Mouse (Mus musculus) olfactory bulb, adult 2 months (tissue): ENCODE measurements around the gene Man2a2. TPM values are rescaled to one million over a fixed set of nuclear protein-coding genes. Genes with fewer than 3 reads are reported as not detected.

Source experiments
- H3K27ac ChIP-seq: fragments of 200-500 bp; 2 replicates; pipeline ENCODE4 v1.5.1; 2012; ENCODE audit warnings: low read depth, low read length; ENCODE audit not compliant: insufficient read depth
- H3K4me1 ChIP-seq: fragments of 200-500 bp; 2 replicates; pipeline ENCODE4 v1.6.1; 2012; ENCODE audit warnings: low read length; ENCODE audit not compliant: control insufficient read depth, insufficient read depth
- H3K4me3 ChIP-seq: fragments of 200-500 bp; 2 replicates; pipeline ENCODE4 v1.5.1; 2012; ENCODE audit warnings: mild to moderate bottlenecking, low read depth, low read length, moderate library complexity; ENCODE audit not compliant: insufficient read depth
- CTCF ChIP-seq: fragments of 200-500 bp; IDR thresholded peaks from 2 replicates; pipeline ENCODE4 v1.5.1; 2012; ENCODE audit warnings: low read depth, mild to moderate bottlenecking, low read length, moderate library complexity; ENCODE audit not compliant: insufficient read depth
- POLR2A ChIP-seq: fragments of 200-500 bp; IDR thresholded peaks from 2 replicates; pipeline ENCODE4 v1.6.1; 2012; ENCODE audit warnings: mild to moderate bottlenecking, low read depth, low read length, moderate library complexity; ENCODE audit not compliant: insufficient read depth
- WGBS: fragments of 180-500 bp; shearing (Covaris S2); methylation state at CpG from one replicate; pipeline ENCODE4 v1.1.7; 2018; 5-methylcytosine and 5-hydroxymethylcytosine counted together
- polyA plus RNA-seq: library from polyadenylated mRNA; stranded (reverse); fragments of >200 nt; gene quantifications from 2 replicates; pipeline ENCODE4 v1.2.4, GENCODE M21; 2012; ENCODE audit warnings: low replicate concordance; ENCODE audit not compliant: missing spikeins, insufficient read depth, insufficient read length

The Man2a2 gene
- 117 and 148 TPM in 2 replicates for polyA plus RNA-seq

DNA sequence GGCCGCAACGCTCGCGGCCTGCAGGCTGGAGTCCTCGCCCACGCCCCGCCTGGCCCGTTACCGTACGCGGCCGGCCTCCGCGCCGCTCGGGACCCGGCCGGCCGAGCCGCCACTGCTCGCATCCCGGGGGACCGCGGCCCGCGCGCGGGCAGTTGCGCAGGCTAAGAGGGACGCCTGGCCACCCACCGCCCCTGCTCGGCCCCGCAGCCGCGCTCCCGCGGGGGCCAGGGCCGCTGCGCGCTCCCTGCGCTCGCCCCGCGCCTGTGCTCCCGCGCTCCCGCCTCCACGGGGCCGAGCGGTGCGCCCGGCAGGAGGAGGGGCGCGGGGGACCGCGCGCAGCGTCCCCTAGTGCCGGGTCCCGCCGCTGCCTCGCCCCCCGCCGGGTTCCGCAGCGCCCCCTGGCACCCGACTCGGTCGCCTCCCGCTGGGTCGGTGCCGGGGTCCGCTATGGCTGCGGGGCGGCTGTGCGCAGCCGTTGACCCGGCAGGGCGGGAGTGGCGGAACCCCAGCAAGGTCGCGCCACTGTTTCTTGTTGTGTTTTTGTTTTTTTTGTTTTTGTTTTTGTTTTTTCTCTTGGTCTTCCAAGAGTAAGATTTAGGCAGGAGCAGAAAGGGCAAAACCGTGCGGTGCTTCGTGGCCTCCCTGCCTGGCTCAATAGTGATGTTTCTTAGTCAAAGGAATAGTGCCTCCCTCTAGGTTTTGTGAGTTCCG, at the start of gene Man2a2:
TSS of gene Man2a2 (minus strand) at position 335 of the 711 bp plus-strand sequence.
- Histone ChIP-seq H3K27ac (peak within 1 kb of the TSS; percentile 95), H3K4me1 (peaks cover 27% of the 10 kb centered on the region), H3K4me3 (peak within 1 kb of the TSS; percentile 96)
- under 1% methylated on average over 86 of the region's 86 CpGs for WGBS
- TF ChIP-seq CTCF (peak; percentile 97), POLR2A (0 out of 2 replicates have a peak, but pooled peaks have one; percentile 40)

DNA sequence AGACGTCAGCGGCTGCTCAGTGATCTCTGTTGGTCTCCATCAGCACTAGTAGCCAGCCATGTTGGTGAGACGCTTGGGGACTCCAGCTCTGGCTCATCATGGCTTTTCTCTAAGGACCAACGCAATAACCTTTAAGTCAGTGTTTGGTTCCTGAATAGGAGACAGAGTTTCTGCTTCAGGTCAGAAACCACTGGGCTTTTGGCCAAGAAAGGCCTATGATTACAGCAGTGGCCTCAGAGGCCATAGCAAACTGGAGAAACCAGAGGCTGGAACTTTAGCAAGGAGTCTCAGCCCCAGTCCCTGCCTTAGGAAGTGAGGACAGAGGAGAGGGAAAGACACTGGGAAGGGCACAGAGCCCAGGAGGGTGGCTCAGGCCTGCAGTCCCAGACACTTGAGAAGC, 49.4 kb upstream of the Man2a2 start:
- Histone ChIP-seq H3K27ac (no peak overlapping the region), H3K4me3 (no peak overlapping the region), H3K4me1 (peaks cover 3% of the 10 kb centered on the region)
- 93% methylated on average over 4 of the region's 4 CpGs for WGBS
- no peak for TF ChIP-seq POLR2A
- TF ChIP-seq CTCF, result no peak

DNA sequence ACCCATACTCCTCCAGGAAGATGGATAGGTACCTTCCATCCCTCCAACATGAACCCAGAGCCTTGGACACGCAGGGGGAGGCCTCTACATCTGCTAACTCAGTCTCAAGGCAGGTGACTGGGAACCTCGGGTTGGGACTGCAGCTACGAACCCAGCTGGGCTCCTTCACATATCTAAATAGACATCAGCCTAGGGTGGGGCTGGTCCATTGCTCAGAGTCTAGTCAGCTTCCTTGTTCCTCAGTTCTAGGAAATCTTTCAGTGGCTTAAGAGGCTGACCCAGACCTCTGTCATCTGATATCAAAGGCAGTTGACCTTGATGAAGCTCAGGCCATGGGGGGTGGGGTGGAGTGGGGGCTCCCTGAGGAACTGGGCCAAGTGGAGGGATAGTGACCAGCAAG, 48.1 kb upstream of the Man2a2 start:
- 86% methylated on average over 3 of the region's 3 CpGs for WGBS
- no peak for TF ChIP-seq POLR2A
- no peak for TF ChIP-seq CTCF
- Histone ChIP-seq H3K27ac (no peak overlapping the region), H3K4me3 (no peak overlapping the region), H3K4me1 (peaks cover 3% of the 10 kb centered on the region)

DNA sequence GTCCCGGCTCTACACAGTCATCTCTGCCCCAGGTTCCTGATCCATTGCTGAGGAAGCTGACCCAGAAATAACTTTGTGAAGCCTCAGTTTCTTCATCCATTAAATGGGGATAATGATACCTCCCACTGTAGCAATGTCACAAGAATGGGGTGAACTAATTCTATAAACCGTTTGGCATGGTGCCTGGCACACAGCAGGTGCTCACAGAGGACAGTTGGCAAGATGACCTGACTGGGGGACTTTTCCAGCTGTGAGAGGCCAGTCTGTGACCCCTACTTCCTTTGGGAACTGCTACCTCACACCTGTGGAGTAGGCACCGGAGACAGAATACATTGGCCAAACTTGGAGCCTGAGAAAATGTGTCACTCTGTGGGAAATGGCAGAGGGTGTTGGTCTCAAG, 46.9 kb upstream of the Man2a2 start:
- whole genome bisulfite sequencing, result 80% methylated on average over 3 of the region's 3 CpGs
- TF ChIP-seq POLR2A (no peak), CTCF (no peak)
- H3K4me3 ChIP-seq, result no peak overlapping the region
- peaks cover 5% of the 10 kb centered on the region for H3K4me1 ChIP-seq
- no peak overlapping the region for H3K27ac ChIP-seq

DNA sequence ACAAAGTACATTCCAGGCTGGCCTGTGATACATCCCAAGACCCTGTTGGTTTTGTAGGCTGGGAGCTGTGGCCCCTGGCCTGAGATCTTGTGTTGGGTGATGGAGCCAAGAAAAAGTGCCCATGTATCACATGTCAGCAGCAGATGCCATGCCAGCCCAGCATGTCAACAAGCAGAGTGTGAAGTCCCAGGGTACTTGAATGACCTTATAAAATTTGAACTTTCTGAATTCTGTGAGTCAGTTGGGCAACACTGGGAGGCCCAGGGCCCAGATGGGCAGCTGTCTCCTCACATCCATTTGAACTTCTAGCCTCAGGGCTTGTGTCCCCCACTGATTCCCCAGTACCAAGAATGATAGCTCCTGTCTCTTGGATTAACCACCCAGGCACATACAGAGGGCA, 46.4 kb upstream of the Man2a2 start:
- Histone ChIP-seq H3K4me1 (peaks cover 4% of the 10 kb centered on the region; the same call in 1 of the 2 replicates), H3K4me3 (no peak overlapping the region), H3K27ac (no peak overlapping the region)
- TF ChIP-seq POLR2A, result no peak
- no peak for TF ChIP-seq CTCF

DNA sequence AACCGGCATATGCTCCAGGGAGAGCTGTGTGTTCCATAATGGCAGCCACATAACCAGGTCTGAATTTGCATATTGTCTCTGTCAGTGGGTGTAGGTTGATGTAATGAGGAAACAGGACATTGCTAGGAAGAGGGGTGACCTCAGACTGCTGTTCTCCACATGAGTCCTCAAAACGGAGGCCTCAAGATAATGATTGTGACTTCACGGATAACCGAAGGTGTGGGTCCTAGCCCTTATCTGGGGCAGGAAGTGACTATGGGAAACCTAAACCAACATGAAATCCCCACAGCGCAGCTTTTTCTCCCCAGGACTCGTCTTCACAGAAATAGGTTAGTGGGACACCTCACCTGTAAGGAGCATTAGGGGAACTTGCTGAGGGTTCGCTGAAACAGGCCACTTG, 45.8 kb upstream of the Man2a2 start:
- Histone ChIP-seq H3K4me1 (peaks cover 8% of the 10 kb centered on the region), H3K4me3 (no peak overlapping the region), H3K27ac (no peak overlapping the region)
- TF ChIP-seq CTCF (no peak), POLR2A (no peak)
- 96% methylated on average over 7 of the region's 7 CpGs for WGBS

DNA sequence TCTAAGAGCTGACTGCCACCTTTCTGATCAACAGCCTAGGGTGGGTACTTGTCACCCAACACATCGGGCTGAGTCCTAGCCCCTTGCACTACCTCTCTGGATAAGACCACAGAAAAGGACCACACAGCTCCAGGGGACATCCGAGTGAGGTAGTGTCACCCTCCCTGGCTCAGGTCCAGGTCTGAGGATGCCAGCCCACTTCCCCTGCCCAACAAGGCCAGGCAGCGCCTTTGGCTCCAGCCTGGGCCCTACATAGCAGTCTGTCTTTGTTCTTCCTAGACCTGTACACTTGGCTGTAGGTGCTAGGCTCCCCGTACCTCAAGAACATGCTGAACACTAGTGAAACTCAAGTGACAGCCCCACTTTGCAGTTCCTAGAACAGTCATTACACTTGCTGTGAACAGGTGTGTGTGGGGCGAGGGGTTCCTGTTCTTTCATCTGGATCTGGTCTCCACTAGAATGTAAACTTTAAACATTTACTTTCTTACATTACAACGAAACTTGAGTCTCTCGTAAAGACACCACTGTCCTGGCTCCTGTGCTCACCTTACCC, 43.2 kb upstream of the Man2a2 start:
- Histone ChIP-seq H3K4me1 (peaks cover 11% of the 10 kb centered on the region), H3K4me3 (no peak overlapping the region), H3K27ac (no peak overlapping the region)
- no peak for TF ChIP-seq CTCF
- no peak for TF ChIP-seq POLR2A
- WGBS, result 88% methylated on average over 7 of the region's 7 CpGs

DNA sequence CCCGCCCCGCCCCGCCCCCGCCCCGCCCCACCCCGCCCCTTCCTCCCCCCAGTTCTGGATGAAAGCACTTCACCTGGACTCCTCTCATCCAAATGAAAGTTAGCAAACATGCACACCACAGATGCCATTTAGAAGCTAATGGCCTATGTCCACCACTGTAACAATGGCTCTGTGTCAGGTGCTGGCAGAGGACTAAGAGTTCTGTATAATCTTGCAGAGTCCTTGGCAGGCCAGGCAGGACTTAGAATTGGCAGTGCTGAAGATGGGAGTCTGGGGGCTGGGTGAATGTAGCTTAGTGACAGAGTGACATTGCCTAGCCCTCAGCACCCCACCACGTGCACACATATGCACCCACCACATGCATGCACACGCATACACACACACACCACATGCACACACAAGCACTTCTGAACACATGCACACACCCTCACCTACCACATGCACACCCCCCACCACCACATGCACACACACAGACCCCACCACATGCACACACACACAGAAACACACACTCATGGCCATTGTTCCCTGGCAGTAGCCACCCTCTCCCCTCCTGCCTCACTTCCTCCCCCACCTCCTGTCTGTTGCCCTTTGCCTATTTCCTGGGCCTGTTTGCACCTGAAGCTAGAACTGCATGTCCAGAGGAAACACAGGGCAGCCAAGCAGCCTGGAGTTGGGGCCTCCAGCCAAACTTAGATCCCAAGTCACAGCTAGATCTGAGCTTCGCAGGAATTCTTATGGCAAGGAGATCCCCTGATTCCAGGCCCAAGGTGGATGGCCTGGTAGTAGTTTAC, 42.5 kb upstream of the Man2a2 start:
- WGBS, result 72% methylated on average over 9 of the region's 9 CpGs
- TF ChIP-seq POLR2A, result no peak
- no peak for TF ChIP-seq CTCF
- no peak overlapping the region for H3K27ac ChIP-seq
- H3K4me3 ChIP-seq, result no peak overlapping the region
- H3K4me1 ChIP-seq, result peaks cover 11% of the 10 kb centered on the region

DNA sequence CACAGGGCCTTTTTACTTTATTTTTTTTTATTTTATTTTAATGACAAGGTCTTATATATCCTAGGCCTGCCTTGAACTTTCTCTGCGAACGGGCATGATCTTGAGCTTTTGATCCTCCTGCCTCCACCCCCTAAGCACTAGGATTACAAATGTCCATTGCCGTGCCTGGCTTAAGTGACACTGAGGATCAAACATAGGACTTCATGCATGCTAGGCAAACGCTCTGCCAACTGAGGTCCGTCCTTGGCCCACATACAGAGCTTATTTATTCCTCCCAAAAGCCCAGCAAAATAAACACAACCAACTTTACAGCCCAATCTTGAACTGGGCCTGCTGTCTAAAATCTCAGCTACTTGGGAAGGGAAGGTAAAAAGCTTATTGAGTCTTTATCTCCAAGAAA, 41.6 kb upstream of the Man2a2 start:
- Histone ChIP-seq H3K4me1 (peaks cover 11% of the 10 kb centered on the region), H3K27ac (no peak overlapping the region), H3K4me3 (no peak overlapping the region)
- WGBS, result 58% methylated on average over 5 of the region's 5 CpGs
- no peak for TF ChIP-seq CTCF
- TF ChIP-seq POLR2A, result no peak
